Mouse (Mus musculus): ENCODE results near the gene Adcy3.
"Not testable (repeated sequence)": the region's sequence is repeated elsewhere in the genome, so short reads cannot be mapped to it uniquely, and the experiment has no call there.

The Adcy3 gene

GRCm38 (mm10) chr12:4240281-4240680 is 107.4 kb downstream of the Adcy3 start:
- DNase-seq (ENCODE audit: low spot score): not testable (repeated sequence)

- DNase-seq (ENCODE audit: low spot score): no peak
Observed at GRCm38 (mm10) chr12:4243805-4244204, 110.9 kb downstream of the Adcy3 start.

GRCm38 (mm10) chr12:4245742-4246141 is 112.8 kb downstream of the Adcy3 start:
- no peak for DNase-seq (ENCODE audit: low spot score)

GRCm38 (mm10) chr12:4249786-4250185 is 116.9 kb downstream of the Adcy3 start:
- no peak for DNase-seq (ENCODE audit: low spot score)

GRCm38 (mm10) chr12:4252742-4253655 is 120.1 kb downstream of the Adcy3 start:
- DNase-seq (ENCODE audit: low spot score): no peak

Measured in urinary bladder, postnatal 25 days (tissue).